Mouse (Mus musculus) heart, adult 2 months (tissue): ENCODE data around the gene Rhobtb1. TPM values are rescaled to one million over a fixed set of nuclear protein-coding genes. Genes with fewer than 3 reads are reported as not detected.

Source experiments
- DNase-seq, 2 experiments: peaks; one replicate each; pipeline ENCODE4 v3.0.0; 2021
- H3K27ac ChIP-seq: fragments of 200-600 bp; 2 replicates; pipeline ENCODE4 v1.8.1; 2022
- H3K27me3 ChIP-seq: fragments of 200-500 bp; 2 replicates; pipeline ENCODE4 v1.6.1; 2012; ENCODE audit warnings: mild to moderate bottlenecking, low read length, inconsistent platforms, mixed read lengths; ENCODE audit not compliant: control insufficient read depth, insufficient read depth
- H3K36me3 ChIP-seq: fragments of 200-500 bp; 2 replicates; pipeline ENCODE4 v1.6.1; 2012; ENCODE audit warnings: low read length, inconsistent platforms; ENCODE audit not compliant: control insufficient read depth, insufficient read depth
- H3K4me1 ChIP-seq: fragments of 200-500 bp; 2 replicates; pipeline ENCODE4 v1.6.1; 2011; ENCODE audit warnings: low read length; ENCODE audit not compliant: control insufficient read depth, insufficient read depth
- H3K4me3 ChIP-seq: fragments of 200-600 bp; 2 replicates; pipeline ENCODE4 v1.8.1; 2022
- H3K79me2 ChIP-seq: fragments of 200-500 bp; replicated peaks from 2 replicates; pipeline ENCODE4 v1.6.1; 2012; ENCODE audit warnings: mild to moderate bottlenecking, inconsistent platforms, low read length, moderate library complexity, mixed read lengths; ENCODE audit not compliant: control insufficient read depth, insufficient read depth
- H3K9ac ChIP-seq: fragments of 200-500 bp; 2 replicates; pipeline ENCODE4 v1.6.1; 2012; ENCODE audit warnings: low read depth, mild to moderate bottlenecking, control low read depth, inconsistent platforms, low read length, mixed read lengths
- CTCF ChIP-seq: fragments of 200-600 bp; IDR thresholded peaks from 2 replicates; pipeline ENCODE4 v1.8.1; 2022; ENCODE audit warnings: antibody characterized with exemption, mild to moderate bottlenecking, moderate library complexity
- EP300 ChIP-seq: fragments of 200-500 bp; IDR thresholded peaks from 2 replicates; pipeline ENCODE4 v1.6.1; 2011; ENCODE audit warnings: low read depth, low read length, control low read depth; ENCODE audit not compliant: insufficient read depth
- POLR2A ChIP-seq: fragments of 200-500 bp; IDR thresholded peaks from 2 replicates; pipeline ENCODE4 v1.6.1; 2011; ENCODE audit warnings: mild to moderate bottlenecking, low read depth, low read length, control low read depth; ENCODE audit not compliant: insufficient read depth
- WGBS: fragments of 180-500 bp; shearing (Covaris S2); methylation state at CpG from one replicate; pipeline ENCODE4 v1.1.7; 2018; 5-methylcytosine and 5-hydroxymethylcytosine counted together
- intact Hi-C: fragments of 180-260 bp; cut with DNase I; formaldehyde crosslinking; loops from one replicate; pipeline ENCODE4 v1.15.1; 2025
- polyA plus RNA-seq: library from polyadenylated mRNA; depleted of rRNA; stranded (reverse); fragments of >200 nt; gene quantifications from 2 replicates; pipeline ENCODE4 v1.2.3, GENCODE M21; 2012
- total RNA-seq, 2 experiments: library from RNA; stranded (reverse); gene quantifications; 2 replicates each; pipeline ENCODE4 v1.2.3; 2021

Gene Rhobtb1
- total and polyA plus RNA-seq, 3 experiments = 65.5 to 160 (median 123) TPM

- DNase-seq = no peak
- H3K4me1 ChIP-seq = peaks cover 8% of the 10 kb centered on the region
- H3K9ac ChIP-seq = no peak overlapping the region
- WGBS = 84% methylated on average over 5 of the region's 5 CpGs
- H3K27ac ChIP-seq = no peak overlapping the region; the same call in 1 of the 2 replicates
- H3K79me2 ChIP-seq = peaks cover 4% of the 10 kb centered on the region; the same call in 1 of the 2 replicates
- H3K27me3 ChIP-seq = no peaks in the 10 kb centered on the region
- intact Hi-C loops = no loop called here
- TF ChIP-seq POLR2A = no peak
- no peak for TF ChIP-seq CTCF
- no peak for TF ChIP-seq EP300
- H3K36me3 ChIP-seq = peaks cover 20% of the 10 kb centered on the region
- H3K4me3 ChIP-seq = no peak overlapping the region
Observed at GRCm38 (mm10) chr10:69225471-69225870, 74.2 kb downstream of the Rhobtb1 start.

GRCm38 (mm10) chr10:69225951-69226350 lies 74.7 kb downstream of the Rhobtb1 start:
- Histone ChIP-seq H3K27ac (no peak overlapping the region; the same call in 1 of the 2 replicates), H3K9ac (no peak overlapping the region), H3K27me3 (no peaks in the 10 kb centered on the region), H3K36me3 (peaks cover 20% of the 10 kb centered on the region), H3K79me2 (peaks cover 4% of the 10 kb centered on the region; the same call in 1 of the 2 replicates), H3K4me3 (no peak overlapping the region), H3K4me1 (peaks cover 8% of the 10 kb centered on the region)
- peak in 1 of 2 experiments; percentile 14 for DNase-seq
- WGBS = 45% methylated on average over 8 of the region's 8 CpGs
- no peak for TF ChIP-seq POLR2A
- no peak for TF ChIP-seq CTCF
- TF ChIP-seq EP300 = no peak
- intact Hi-C loops = no loop called here

DNA sequence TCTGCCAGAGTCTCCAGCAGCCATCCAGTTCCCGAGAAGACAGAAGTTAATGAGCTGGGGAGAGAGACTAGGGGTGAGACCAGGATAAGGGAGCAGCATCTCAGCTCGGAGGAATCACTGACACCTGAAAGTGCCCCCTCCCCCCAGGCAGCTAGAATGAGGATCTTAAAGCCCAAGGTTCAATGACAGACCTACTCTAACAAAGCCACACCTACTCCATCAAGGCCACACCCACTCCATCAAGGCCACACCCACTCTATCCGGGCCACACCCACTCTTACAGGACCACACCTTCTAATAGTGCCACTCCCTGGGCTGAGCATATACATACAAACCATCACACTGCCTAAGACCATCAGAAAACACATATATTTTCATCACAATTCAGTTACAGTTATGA lies 86.0 kb downstream of the Rhobtb1 start:
- Histone ChIP-seq H3K79me2 (peaks cover 4% of the 10 kb centered on the region; the same call in 1 of the 2 replicates), H3K9ac (no peak overlapping the region), H3K27me3 (no peaks in the 10 kb centered on the region), H3K27ac (no peak overlapping the region), H3K4me1 (peaks cover 8% of the 10 kb centered on the region), H3K36me3 (peaks cover 14% of the 10 kb centered on the region), H3K4me3 (no peak overlapping the region)
- TF ChIP-seq CTCF (no peak), EP300 (no peak), POLR2A (no peak)
- WGBS = 60% methylated on average over 3 of the region's 3 CpGs
- no peak for DNase-seq
- intact Hi-C loops = no loop called here

- H3K79me2 ChIP-seq = peaks cover 4% of the 10 kb centered on the region; the same call in 1 of the 2 replicates
- H3K27me3 ChIP-seq = no peaks in the 10 kb centered on the region
- 84% methylated on average over 9 of the region's 9 CpGs for WGBS
- peaks cover 8% of the 10 kb centered on the region for H3K4me1 ChIP-seq
- no peak overlapping the region for H3K27ac ChIP-seq
- no peak overlapping the region for H3K9ac ChIP-seq
- H3K36me3 ChIP-seq = peaks cover 14% of the 10 kb centered on the region
- DNase-seq = no peak
- no peak for TF ChIP-seq POLR2A
- TF ChIP-seq EP300 = no peak
- TF ChIP-seq CTCF = no peak
- intact Hi-C loops = no loop called here
- H3K4me3 ChIP-seq = no peak overlapping the region
Observed at GRCm38 (mm10) chr10:69237781-69238180, 86.5 kb downstream of the Rhobtb1 start.

DNA sequence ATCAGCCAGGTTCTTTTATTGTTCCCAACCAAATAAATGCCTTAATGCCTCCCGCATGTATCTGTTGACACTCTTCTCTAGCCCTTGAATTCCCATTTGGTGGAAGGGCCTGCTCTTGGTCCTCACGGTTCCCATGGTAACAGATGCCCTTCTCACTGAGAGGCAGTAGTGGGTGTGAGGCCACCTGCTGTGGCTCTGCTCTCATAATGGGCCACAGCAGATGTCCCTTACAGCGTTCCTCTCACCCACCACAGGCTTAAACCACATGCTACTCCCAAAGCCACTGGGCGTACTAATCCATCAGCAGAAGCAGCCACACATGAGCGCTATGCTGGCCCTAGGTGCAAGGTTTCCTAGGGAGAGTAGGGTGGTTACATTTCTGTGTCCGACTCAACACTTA lies 87.1 kb downstream of the Rhobtb1 start:
- Histone ChIP-seq H3K27ac (no peak overlapping the region), H3K9ac (no peak overlapping the region), H3K36me3 (peaks cover 14% of the 10 kb centered on the region), H3K79me2 (peaks cover 4% of the 10 kb centered on the region; the same call in 1 of the 2 replicates), H3K27me3 (no peaks in the 10 kb centered on the region), H3K4me1 (peaks cover 10% of the 10 kb centered on the region), H3K4me3 (no peak overlapping the region)
- TF ChIP-seq EP300 (no peak), POLR2A (no peak), CTCF (no peak)
- 85% methylated on average over 6 of the region's 6 CpGs for whole genome bisulfite sequencing
- DNase-seq = no peak
- intact Hi-C loops = no loop called here

- Histone ChIP-seq H3K79me2 (peaks cover 5% of the 10 kb centered on the region; the same call in 1 of the 2 replicates), H3K9ac (no peak overlapping the region), H3K27me3 (no peaks in the 10 kb centered on the region), H3K27ac (peak overlapping the region; percentile 55), H3K4me1 (peaks cover 11% of the 10 kb centered on the region), H3K36me3 (peaks cover 14% of the 10 kb centered on the region), H3K4me3 (no peak overlapping the region)
- WGBS = 31% methylated on average over 2 of the region's 2 CpGs
- intact Hi-C loops = no loop called here
- TF ChIP-seq CTCF (no peak), POLR2A (no peak), EP300 (no peak)
- peak in 1 of 2 experiments; percentile 70 for DNase-seq
Observed at GRCm38 (mm10) chr10:69240530-69240929, 89.3 kb downstream of the Rhobtb1 start.
